ENCODE assay signal across 36 mouse cellular contexts in genomic region chr5:45441124-45441523, GRCm38 (mm10). TPM values are rescaled to one million over a fixed set of nuclear protein-coding genes. Genes with fewer than 3 reads are reported as not detected.
DNase-seq lines count a peak whose midpoint lies in the region; ATAC-seq and TF ChIP-seq lines count a peak whose summit lies in the region.
"Had no signal": no experiment of that assay in that cellular context is flagged by ENCODE, and none has a peak within 500 bp of the region (broad histone marks: within the 10 kb centered on the region; RNA-seq: fewer than 3 reads in every experiment).

No protein-coding gene starts in this region.

- no peak overlapping the region for H3K9ac ChIP-seq in heart, embryonic 12.5 days
- no peak overlapping the region for H3K9ac ChIP-seq in liver, embryonic 16.5 days (ENCODE audit: low read depth, low read length)
- H3K9ac ChIP-seq in liver, embryonic 12.5 days = no peak overlapping the region
- no peak overlapping the region for H3K9ac ChIP-seq in intestine, embryonic 15.5 days
- H3K9ac ChIP-seq in intestine, postnatal 0 days (ENCODE audit: low read depth, low read length) = no peak overlapping the region
- H3K9ac ChIP-seq: embryonic facial prominence, embryonic 12.5 days; heart, embryonic 13.5 days; hindbrain, embryonic 13.5 days; midbrain, embryonic 12.5 days; neural tube, embryonic 13.5 days had no signal

- WGBS in heart, embryonic 12.5 days = 33% methylated on average over 3 of the region's 3 CpGs
- 43% methylated on average over 3 of the region's 3 CpGs for WGBS in liver, embryonic 16.5 days (ENCODE audit: insufficient replicate concordance)
- 57% methylated on average over 3 of the region's 3 CpGs for whole genome bisulfite sequencing in liver, embryonic 12.5 days (ENCODE audit: insufficient replicate concordance)
- 62% methylated on average over 3 of the region's 3 CpGs for WGBS in intestine, embryonic 15.5 days
- WGBS in intestine, postnatal 0 days = 34% methylated on average over 3 of the region's 3 CpGs

- no peaks in the 10 kb centered on the region for H3K9me3 ChIP-seq in heart, embryonic 12.5 days (replicated peaks)
- H3K9me3 ChIP-seq in liver, embryonic 16.5 days (replicated peaks; ENCODE audit: control insufficient read depth, low read length) = no peaks in the 10 kb centered on the region
- no peaks in the 10 kb centered on the region for H3K9me3 ChIP-seq in liver, embryonic 12.5 days (replicated peaks)
- H3K9me3 ChIP-seq in intestine, embryonic 15.5 days = no peaks in the 10 kb centered on the region
- H3K9me3 ChIP-seq in intestine, postnatal 0 days (ENCODE audit: control insufficient read depth) = no peaks in the 10 kb centered on the region
- H3K9me3 ChIP-seq: embryonic facial prominence, embryonic 12.5 days; heart, embryonic 13.5 days; hindbrain, embryonic 13.5 days; megakaryocyte, embryonic 14.5 days; midbrain, embryonic 12.5 days; neural tube, embryonic 13.5 days had no signal

- peak; percentile 35 to 48 for DNase-seq in heart, adult 18-20 months
- no peak for DNase-seq in gastrocnemius, postnatal 4 days (ENCODE audit: low spot score in 2 of 2)
- DNase-seq: B cell, adult 2 months; cerebellum, adult 11 months; cerebellum, adult 9-10 months; cerebellum, postnatal 36 days; embryo, embryonic 11 days; gastrocnemius, postnatal 14 days; kidney, adult 18-20 months; kidney, postnatal 4 days; left cerebral cortex, postnatal 4 days; lung, adult 18-20 months; lung, postnatal 4 days; retina, postnatal 1 day; right cerebral cortex, postnatal 14 days; thymus, postnatal 14 days had no signal

- no peak overlapping the region for H3K27ac ChIP-seq in heart, embryonic 12.5 days (ENCODE audit: poor library complexity, severe bottlenecking)
- no peak overlapping the region for H3K27ac ChIP-seq in liver, embryonic 16.5 days (ENCODE audit: low read length)
- H3K27ac ChIP-seq in liver, embryonic 12.5 days = no peak overlapping the region
- H3K27ac ChIP-seq in intestine, embryonic 15.5 days = no peak overlapping the region
- peak overlapping the region; percentile 50 for H3K27ac ChIP-seq in intestine, postnatal 0 days (ENCODE audit: low read depth, low read length)
- H3K27ac ChIP-seq: embryonic facial prominence, embryonic 12.5 days; heart, embryonic 13.5 days; hindbrain, embryonic 13.5 days; midbrain, embryonic 12.5 days; neural tube, embryonic 13.5 days had no signal

- H3K4me3 ChIP-seq in heart, embryonic 12.5 days = no peak overlapping the region
- H3K4me3 ChIP-seq in liver, embryonic 16.5 days (ENCODE audit: low read depth, low read length) = no peak overlapping the region
- H3K4me3 ChIP-seq in liver, embryonic 12.5 days = no peak overlapping the region
- no peak overlapping the region for H3K4me3 ChIP-seq in intestine, embryonic 15.5 days (replicated peaks)
- no peak overlapping the region for H3K4me3 ChIP-seq in intestine, postnatal 0 days (ENCODE audit: low read depth, low read length)
- H3K4me3 ChIP-seq: embryonic facial prominence, embryonic 12.5 days; heart, embryonic 13.5 days; hindbrain, embryonic 13.5 days; megakaryocyte, embryonic 14.5 days; midbrain, embryonic 12.5 days; neural tube, embryonic 13.5 days had no signal

- no peak for TF ChIP-seq CTCF in intestine, postnatal 0 days (IDR thresholded peaks at IDR 0.05; ENCODE audit: low read depth)

- H3K27me3 ChIP-seq in heart, embryonic 12.5 days (replicated peaks) = peaks cover 5% of the 10 kb centered on the region; the same call in 1 of the 2 replicates
- no peaks in the 10 kb centered on the region for H3K27me3 ChIP-seq in liver, embryonic 16.5 days (ENCODE audit: control insufficient read depth, insufficient read depth, low read depth, low read length)
- H3K27me3 ChIP-seq in liver, embryonic 12.5 days (replicated peaks) = no peaks in the 10 kb centered on the region
- no peaks in the 10 kb centered on the region for H3K27me3 ChIP-seq in intestine, embryonic 15.5 days (replicated peaks)
- no peaks in the 10 kb centered on the region for H3K27me3 ChIP-seq in intestine, postnatal 0 days (replicated peaks; ENCODE audit: control insufficient read depth, insufficient read depth, low read length)
- H3K27me3 ChIP-seq: embryonic facial prominence, embryonic 12.5 days; heart, embryonic 13.5 days; hindbrain, embryonic 13.5 days; megakaryocyte, embryonic 14.5 days; midbrain, embryonic 12.5 days; neural tube, embryonic 13.5 days had no signal

- no peak for ATAC-seq in heart, embryonic 12.5 days (ENCODE audit: insufficient number of reproducible peaks, low FRiP score)
- ATAC-seq in liver, embryonic 16.5 days (ENCODE audit: low read depth) = peak; percentile 19; the same call in 1 of the 2 replicates
- ATAC-seq in liver, embryonic 12.5 days = no peak
- ATAC-seq in intestine, embryonic 15.5 days = peak; percentile 59
- peak; percentile 59 for ATAC-seq in intestine, postnatal 0 days
- ATAC-seq: forebrain, embryonic 14.5 days; lung, postnatal 0 days had no signal

- peaks cover 42% of the 10 kb centered on the region for H3K36me3 ChIP-seq in heart, embryonic 12.5 days
- peaks cover 2% of the 10 kb centered on the region for H3K36me3 ChIP-seq in liver, embryonic 16.5 days (ENCODE audit: control insufficient read depth, insufficient read depth)
- peaks cover 55% of the 10 kb centered on the region for H3K36me3 ChIP-seq in liver, embryonic 12.5 days
- H3K36me3 ChIP-seq in intestine, embryonic 15.5 days = peaks cover 5% of the 10 kb centered on the region
- H3K36me3 ChIP-seq in intestine, postnatal 0 days (ENCODE audit: control insufficient read depth, insufficient read depth) = peaks cover 20% of the 10 kb centered on the region

- peaks cover 6% of the 10 kb centered on the region; the same call in 1 of the 2 replicates for H3K4me1 ChIP-seq in heart, embryonic 12.5 days (replicated peaks)
- H3K4me1 ChIP-seq in liver, embryonic 16.5 days (ENCODE audit: control insufficient read depth, low read depth, low read length) = no peaks in the 10 kb centered on the region
- no peaks in the 10 kb centered on the region for H3K4me1 ChIP-seq in liver, embryonic 12.5 days
- 0 out of 2 replicates have a peak, but pooled peaks cover 2% of the 10 kb centered on the region for H3K4me1 ChIP-seq in intestine, embryonic 15.5 days (replicated peaks)
- H3K4me1 ChIP-seq in intestine, postnatal 0 days (replicated peaks; ENCODE audit: control insufficient read depth, insufficient read depth, low read length) = 0 out of 2 replicates have a peak, but pooled peaks cover 3% of the 10 kb centered on the region
- H3K4me1 ChIP-seq: hindbrain, embryonic 13.5 days; megakaryocyte, embryonic 14.5 days; midbrain, embryonic 12.5 days; neural tube, embryonic 13.5 days had no signal

- H3K4me2 ChIP-seq in heart, embryonic 12.5 days = no peak overlapping the region
- no peak overlapping the region for H3K4me2 ChIP-seq in liver, embryonic 16.5 days (ENCODE audit: low read depth, low read length)
- no peak overlapping the region for H3K4me2 ChIP-seq in liver, embryonic 12.5 days
- no peak overlapping the region for H3K4me2 ChIP-seq in intestine, embryonic 15.5 days (replicated peaks)
- no peak overlapping the region for H3K4me2 ChIP-seq in intestine, postnatal 0 days (replicated peaks; ENCODE audit: low read depth)
- H3K4me2 ChIP-seq: embryonic facial prominence, embryonic 12.5 days; heart, embryonic 13.5 days; hindbrain, embryonic 13.5 days; midbrain, embryonic 12.5 days; neural tube, embryonic 13.5 days had no signal

RNA-seq across cellular contexts. Expression of gene Qdpr, which starts 8.9 kb away (rescaled TPM):
- 10 to 100 TPM; 90.5 to 92.1 TPM for total RNA-seq in heart, adult 18-20 months (2021)
- 83.9 and 89.1 TPM in 2 replicates for polyA plus RNA-seq in heart, embryonic 12.5 days (2016; fragmentation: Nextera tagmentation; extraction: Ambion mirVana)
- polyA plus RNA-seq in liver, embryonic 16.5 days (2015; fragmentation: Nextera tagmentation; extraction: Ambion mirVana) = 103 and 113 TPM in 2 replicates
- polyA plus RNA-seq in liver, embryonic 12.5 days (2016; fragmentation: Nextera tagmentation; extraction: Ambion mirVana) = 74.1 and 77.6 TPM in 2 replicates
- 259 and 272 TPM in 2 replicates for polyA plus RNA-seq in intestine, embryonic 15.5 days (2015; fragmentation: Nextera tagmentation; extraction: Ambion mirVana)
- polyA plus RNA-seq in intestine, postnatal 0 days (2015; fragmentation: Nextera tagmentation; extraction: Ambion mirVana) = 355 and 422 TPM in 2 replicates
- total RNA-seq in gastrocnemius, postnatal 4 days (2021) = 100 to 1,000 TPM; 118 to 124 TPM

RNA-seq across cellular contexts. Expression of gene Clrn2, which starts 12.4 kb away (rescaled TPM):
- total RNA-seq in heart, adult 18-20 months (2021) = not detected
- not detected in 2 replicates for polyA plus RNA-seq in heart, embryonic 12.5 days (2016; fragmentation: Nextera tagmentation; extraction: Ambion mirVana)
- not detected in 2 replicates for polyA plus RNA-seq in liver, embryonic 16.5 days (2015; fragmentation: Nextera tagmentation; extraction: Ambion mirVana)
- not detected in 2 replicates for polyA plus RNA-seq in liver, embryonic 12.5 days (2016; fragmentation: Nextera tagmentation; extraction: Ambion mirVana)
- not detected in 2 replicates for polyA plus RNA-seq in intestine, embryonic 15.5 days (2015; fragmentation: Nextera tagmentation; extraction: Ambion mirVana)
- polyA plus RNA-seq in intestine, postnatal 0 days (2015; fragmentation: Nextera tagmentation; extraction: Ambion mirVana) = not detected in 2 replicates
- total RNA-seq in gastrocnemius, postnatal 4 days (2021) = not detected
- total RNA-seq: gastrocnemius, postnatal 14 days; heart, postnatal 25 days; left cerebral cortex, postnatal 4 days had no signal
- polyA plus RNA-seq: embryonic facial prominence, embryonic 12.5 days; forebrain, embryonic 14.5 days; heart, embryonic 13.5 days; kidney, embryonic 16.5 days; limb, embryonic 14.5 days; lung, postnatal 0 days; small intestine, adult 2 months; stomach, embryonic 14.5 days; testis, adult 2 months; urinary bladder, adult 2 months had no signal

RNA-seq across cellular contexts. Expression of gene Lap3, which starts 52.0 kb away (rescaled TPM):
- total RNA-seq in heart, adult 18-20 months (2021) = 100 to 1,000 TPM; 115 to 134 TPM
- 72.5 and 73.7 TPM in 2 replicates for polyA plus RNA-seq in heart, embryonic 12.5 days (2016; fragmentation: Nextera tagmentation; extraction: Ambion mirVana)
- polyA plus RNA-seq in liver, embryonic 16.5 days (2015; fragmentation: Nextera tagmentation; extraction: Ambion mirVana) = 39.1 and 39.2 TPM in 2 replicates
- polyA plus RNA-seq in liver, embryonic 12.5 days (2016; fragmentation: Nextera tagmentation; extraction: Ambion mirVana) = 67.2 and 69.0 TPM in 2 replicates
- 118 and 119 TPM in 2 replicates for polyA plus RNA-seq in intestine, embryonic 15.5 days (2015; fragmentation: Nextera tagmentation; extraction: Ambion mirVana)
- polyA plus RNA-seq in intestine, postnatal 0 days (2015; fragmentation: Nextera tagmentation; extraction: Ambion mirVana) = 108 and 120 TPM in 2 replicates
- 10 to 100 TPM; 71.6 to 79.9 TPM for total RNA-seq in gastrocnemius, postnatal 4 days (2021)

Comparison
In these comparisons a context has a peak if more than half of its experiments do, and no peak if none do; other contexts are left out.
1. ATAC-seq: peak in liver, embryonic 16.5 days (single experiment), intestine, embryonic 15.5 days (single experiment) and intestine, postnatal 0 days (single experiment); none in heart, embryonic 12.5 days (single experiment) and liver, embryonic 12.5 days (single experiment).
2. DNase-seq: peak in heart, adult 18-20 months (2 of 2); none in gastrocnemius, postnatal 4 days (0 of 2).